Mouse (Mus musculus): ENCODE data around the gene Gps2.
A peak's percentile ranks its signal among the peaks of the same experiment; 100 is the strongest.
"Not testable (repeated sequence)": the region's sequence is repeated elsewhere in the genome, so short reads cannot be mapped to it uniquely, and the experiment has no call there.

The Gps2 gene

DNA sequence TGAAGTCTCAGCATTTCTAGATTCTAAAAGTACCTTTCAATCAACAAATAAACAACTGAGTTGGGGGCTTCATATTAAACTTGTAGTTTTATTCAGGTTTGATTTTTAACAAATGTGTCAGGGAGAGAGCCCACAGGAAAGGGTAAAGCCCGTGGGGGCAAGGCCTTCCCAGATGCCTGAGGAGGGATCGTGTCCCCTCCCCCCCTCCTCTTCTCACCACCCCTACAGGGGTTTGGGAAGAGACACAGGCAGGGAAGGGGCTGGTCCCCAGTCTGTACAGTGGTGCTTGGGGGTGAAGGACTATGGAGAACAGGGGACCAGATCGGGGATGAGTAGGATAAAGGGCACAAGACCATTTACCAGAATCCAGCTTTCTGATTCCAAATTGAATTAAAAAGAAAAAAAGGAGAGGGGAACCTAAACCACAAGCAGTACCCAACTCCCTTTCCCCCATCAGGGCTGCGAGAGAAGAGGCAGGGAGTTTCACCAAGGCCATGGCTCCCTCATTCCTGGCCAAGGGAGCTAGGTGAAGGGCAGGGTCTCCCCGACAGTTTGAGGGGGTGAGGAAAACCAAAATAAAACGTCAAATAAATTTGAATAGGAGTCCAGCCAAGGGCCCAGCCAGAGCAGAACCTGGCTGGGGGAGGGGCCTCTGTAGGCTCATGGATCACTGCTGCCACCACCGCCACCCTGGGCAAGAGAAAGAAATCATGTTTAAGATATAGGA is 3.1 kb downstream of the Gps2 start:
- not testable (repeated sequence) for DNase-seq (ENCODE audit: low spot score)

- DNase-seq (ENCODE audit: low spot score) = no peak
These were observed 3.8 kb downstream of the Gps2 start for GRCm38 (mm10) chr11:69917379-69917948.

DNA sequence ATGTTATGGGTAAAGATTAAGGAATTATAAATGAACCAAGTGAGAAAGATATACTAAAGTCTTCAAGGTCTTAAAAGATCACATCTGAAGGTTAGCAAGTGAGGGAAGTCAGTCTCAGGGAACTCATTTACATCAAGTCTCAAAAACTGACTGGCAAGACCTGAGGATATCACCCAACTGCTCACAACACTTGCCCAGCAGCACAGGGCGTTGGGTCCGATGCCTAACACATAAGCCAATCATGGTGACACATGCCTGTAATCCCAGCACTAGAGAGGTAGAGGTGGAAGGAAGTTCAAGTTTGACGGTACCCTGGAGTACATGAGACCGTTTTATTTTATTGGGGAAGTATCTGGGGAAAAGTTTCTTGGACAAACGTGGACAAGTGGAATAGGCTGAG is 4.4 kb downstream of the Gps2 start:
- no peak for DNase-seq (ENCODE audit: low spot score)

- no peak for DNase-seq (ENCODE audit: low spot score)
These were observed 5.4 kb downstream of the Gps2 start for GRCm38 (mm10) chr11:69919053-69919452.

DNA sequence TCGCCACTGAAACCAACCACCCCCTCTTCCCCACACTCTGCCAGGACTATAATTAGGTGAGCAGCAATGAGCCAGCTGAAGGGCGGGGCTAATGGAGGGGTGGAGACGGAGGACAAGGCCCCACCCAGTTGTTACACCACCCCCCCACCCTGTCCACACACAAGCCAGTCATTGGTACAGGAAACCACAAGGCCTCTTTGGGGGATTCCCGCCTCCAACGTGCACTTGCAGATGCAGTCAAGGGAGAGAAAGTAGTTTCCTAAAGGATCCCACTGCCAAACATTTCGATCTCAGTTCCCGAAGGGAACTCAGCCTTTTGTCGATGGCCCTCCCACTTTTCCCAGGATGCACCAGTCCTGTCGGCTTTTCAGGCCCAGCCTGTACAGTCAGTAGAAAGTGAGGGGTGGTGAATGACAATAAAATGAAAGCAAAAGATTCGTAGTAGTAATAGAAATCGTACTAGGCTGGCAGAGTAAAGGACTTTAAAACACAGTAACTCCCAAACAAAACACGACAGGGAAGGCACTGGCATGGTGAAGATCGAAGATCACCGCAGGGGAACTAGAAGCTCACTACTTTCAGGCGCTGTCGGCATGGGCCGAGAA is 6.1 kb downstream of the Gps2 start:
- DNase-seq (ENCODE audit: low spot score) = no peak

- DNase-seq (ENCODE audit: low spot score) = no peak
These were observed 6.8 kb downstream of the Gps2 start for GRCm38 (mm10) chr11:69920266-69921031.

- peak; percentile 100 for DNase-seq (ENCODE audit: low spot score)
These were observed 7.7 kb downstream of the Gps2 start, which contains the start of gene Eif5a for GRCm38 (mm10) chr11:69921114-69922011. Gene Eif5a (minus strand): TSS chr11:69921958.

DNA sequence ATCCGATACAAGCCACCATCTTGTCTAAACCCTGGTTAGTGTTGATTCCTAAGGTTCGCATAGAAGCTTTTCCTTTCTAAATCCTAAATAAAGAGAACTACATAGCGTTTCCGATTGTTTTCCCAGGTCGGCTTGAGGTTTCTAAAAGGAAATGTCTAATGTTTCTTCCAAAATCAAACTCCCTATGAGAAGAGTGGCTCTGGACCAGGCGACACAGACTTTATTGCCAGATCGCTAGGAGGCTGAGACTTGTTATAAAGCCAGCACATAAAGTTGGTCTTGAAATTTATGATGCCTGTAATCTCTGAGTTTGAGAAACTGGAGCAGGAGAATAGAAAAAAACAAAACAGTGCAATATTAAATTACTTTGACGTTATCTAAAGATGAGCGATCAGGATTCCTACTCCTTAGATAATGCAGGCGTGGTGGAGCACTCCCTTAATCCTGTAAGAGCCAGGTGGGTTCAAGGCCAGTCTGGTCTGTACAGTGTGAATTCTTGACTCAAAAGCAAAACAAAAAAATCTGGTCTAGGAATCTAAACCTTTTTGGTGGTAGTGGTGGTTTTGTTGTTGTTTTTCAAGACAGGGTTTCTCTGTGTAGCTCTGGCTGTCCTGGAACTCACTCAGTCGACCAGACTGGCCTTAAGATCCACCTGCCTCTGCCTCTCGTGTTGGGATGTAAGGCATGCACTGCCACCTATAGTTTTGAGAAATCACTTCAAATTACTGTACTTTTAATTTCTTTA is 8.5 kb downstream of the Gps2 start:
- DNase-seq (ENCODE audit: low spot score) = no peak

- DNase-seq (ENCODE audit: low spot score) = no peak
These were observed 9.1 kb downstream of the Gps2 start for GRCm38 (mm10) chr11:69922796-69923195.

GRCm38 (mm10) chr11:69927501-69927900 is 13.8 kb downstream of the Gps2 start:
- no peak for DNase-seq (ENCODE audit: low spot score)

- no peak for DNase-seq (ENCODE audit: low spot score)
These were observed 16.0 kb downstream of the Gps2 start for GRCm38 (mm10) chr11:69929712-69930111.

DNA sequence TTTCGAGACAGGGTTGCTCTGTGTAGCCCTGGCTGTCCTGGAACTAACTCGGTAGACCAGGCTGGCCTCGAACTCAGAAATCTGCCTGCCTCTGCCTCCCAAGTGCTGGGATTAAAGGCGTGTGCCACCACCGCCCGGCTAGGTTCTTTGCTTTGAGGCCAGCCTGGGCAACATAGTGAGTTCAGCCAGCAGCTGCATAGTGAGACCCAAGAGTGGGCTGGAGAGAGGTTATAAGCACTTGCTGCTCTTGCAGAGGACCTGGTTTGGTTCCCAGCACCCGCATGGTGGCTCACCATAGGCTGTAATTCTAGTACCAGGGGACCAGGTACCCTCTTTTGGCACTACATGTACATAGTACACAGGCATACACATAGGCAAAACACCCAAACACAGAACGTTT is 16.5 kb downstream of the Gps2 start:
- DNase-seq (ENCODE audit: low spot score) = not testable (repeated sequence)

GRCm38 (mm10) chr11:69930967-69931537 is 17.4 kb downstream of the Gps2 start:
- DNase-seq (ENCODE audit: low spot score) = no peak

GRCm38 (mm10) chr11:69931769-69932168 is 18.1 kb downstream of the Gps2 start:
- DNase-seq (ENCODE audit: low spot score) = no peak

DNA sequence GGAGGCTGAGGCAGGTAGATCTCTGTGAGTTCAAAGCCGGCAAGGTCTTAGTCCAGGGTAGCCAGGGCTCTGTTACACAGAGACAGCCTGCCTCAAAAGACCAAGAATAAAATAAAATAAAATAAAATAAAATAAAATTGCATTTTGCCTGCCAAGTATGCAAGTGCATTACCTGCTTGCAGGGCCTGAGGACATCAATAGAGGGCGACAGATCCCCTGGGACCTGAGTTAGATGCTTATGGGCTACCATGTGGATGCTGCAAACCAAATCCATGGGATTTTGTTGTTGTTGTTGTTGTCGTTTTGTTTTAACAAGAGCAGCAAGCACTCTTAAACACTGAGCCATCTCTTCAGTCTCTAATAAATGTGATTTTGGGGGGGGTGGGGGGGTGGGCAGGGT is 18.6 kb downstream of the Gps2 start:
- DNase-seq (ENCODE audit: low spot score) = no peak

DNA sequence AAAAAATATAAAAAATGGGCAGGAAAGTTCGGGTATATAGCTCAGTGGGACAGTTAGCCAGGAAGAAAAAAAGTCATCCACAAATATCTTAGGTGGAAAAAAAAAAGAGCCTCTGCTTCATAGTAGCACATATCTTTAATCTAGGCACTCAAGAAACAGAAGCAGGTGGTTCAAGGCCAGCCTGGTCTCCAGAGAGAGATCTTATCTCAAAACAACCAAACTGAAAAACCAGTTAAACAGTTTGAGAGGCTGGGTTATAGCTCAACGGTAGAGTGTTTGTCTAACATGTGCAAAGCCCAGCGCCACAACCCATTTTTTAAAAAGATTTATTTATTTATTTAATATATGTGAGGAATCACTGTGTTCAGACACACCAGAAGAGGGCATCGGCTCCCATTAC is 19.4 kb downstream of the Gps2 start:
- no peak for DNase-seq (ENCODE audit: low spot score)

GRCm38 (mm10) chr11:69934169-69934568 is 20.5 kb downstream of the Gps2 start:
- DNase-seq (ENCODE audit: low spot score) = peak; percentile 96

- DNase-seq (ENCODE audit: low spot score) = no peak
These were observed 21.0 kb downstream of the Gps2 start for GRCm38 (mm10) chr11:69934681-69935080.

DNA sequence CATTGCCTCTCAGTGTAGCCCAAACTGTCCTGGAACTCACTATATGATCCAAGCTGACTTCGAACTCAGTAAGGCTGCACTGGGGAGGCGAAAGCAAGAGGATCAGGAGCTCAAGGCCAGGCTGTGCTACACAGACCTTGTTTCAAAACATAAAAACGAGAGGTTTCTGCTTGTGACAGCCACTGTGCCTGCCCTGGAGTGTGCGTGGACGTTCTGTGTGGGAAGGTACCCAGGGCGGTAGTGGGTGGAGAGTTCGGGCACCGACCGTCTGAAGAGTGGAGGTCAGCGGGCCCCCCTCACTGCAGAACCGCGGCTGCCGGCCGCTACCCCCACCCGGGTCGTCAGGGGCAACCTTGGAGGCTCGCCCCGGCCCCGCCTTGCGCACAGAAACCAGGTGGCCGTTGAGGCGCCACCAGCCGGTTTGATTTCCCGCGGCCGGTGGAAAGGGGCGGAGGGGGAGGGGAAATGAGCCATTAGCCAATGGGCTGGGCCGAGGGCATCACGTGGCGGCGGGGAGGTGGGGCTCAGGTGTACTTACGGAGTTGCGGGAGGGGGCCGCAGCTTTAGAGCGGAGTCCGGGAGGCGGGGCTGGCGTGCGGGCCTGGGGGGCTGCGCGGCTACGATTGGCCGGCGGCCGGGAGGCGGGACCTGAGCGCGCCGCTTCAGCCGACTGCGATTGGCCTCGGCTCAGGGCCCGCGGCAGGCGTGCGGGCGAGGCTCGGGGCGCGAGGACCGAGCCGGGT is 21.6 kb downstream of the Gps2 start, which contains the start of gene Ybx2:
Gene Ybx2 (plus strand): TSS at position 660 of the 743 bp plus-strand sequence.
- peak; percentile 73 for DNase-seq (ENCODE audit: low spot score)

DNA sequence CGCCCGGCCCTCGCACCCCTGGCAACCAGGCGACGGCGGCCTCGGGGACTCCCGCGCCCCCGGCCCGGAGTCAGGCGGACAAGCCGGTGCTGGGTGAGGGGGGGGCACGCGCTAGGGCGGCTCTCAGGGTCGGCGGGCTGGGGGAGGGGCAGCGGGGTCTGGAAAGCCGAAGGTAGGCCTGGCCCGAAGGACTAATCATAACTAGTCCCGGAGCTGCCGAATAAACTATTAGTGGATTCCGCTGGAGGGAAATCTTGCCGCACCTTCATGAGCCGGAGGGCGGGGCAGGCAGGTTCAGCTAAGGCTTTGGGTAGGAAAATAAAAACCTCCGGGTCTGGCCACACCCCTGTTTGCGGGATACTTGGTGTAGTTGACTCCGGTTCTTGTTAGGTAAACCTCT is 22.5 kb downstream of the Gps2 start:
- no peak for DNase-seq (ENCODE audit: low spot score)

Measured in ovary, postnatal 14 days (tissue).